Mouse (Mus musculus): ENCODE results near the gene Stk32c. TPM values are rescaled to one million over a fixed set of nuclear protein-coding genes. Genes with fewer than 3 reads are reported as not detected.

Gene Stk32c
- polyA plus RNA-seq, 1 experiment, result not detected

GRCm38 (mm10) chr7:139125881-139126280, 87.2 kb downstream of the Stk32c start:
- Histone ChIP-seq H3K36me3 (ENCODE audit: control insufficient read depth) (no peaks in the 10 kb centered on the region), H3K27me3 (ENCODE audit: control insufficient read depth) (no peaks in the 10 kb centered on the region), H3K9me3 (ENCODE audit: control insufficient read depth, low read length) (no peaks in the 10 kb centered on the region), H3K4me1 (ENCODE audit: control insufficient read depth) (no peaks in the 10 kb centered on the region), H3K4me3 (replicated peaks) (no peak overlapping the region)
- TF ChIP-seq TAL1 (IDR thresholded peaks at IDR 0.05; ENCODE audit: low read length), result no peak
- TF ChIP-seq GATA1 (IDR thresholded peaks at IDR 0.05; ENCODE audit: low read length), result no peak

GRCm38 (mm10) chr7:139119775-139120153, 93.3 kb downstream of the Stk32c start:
- Histone ChIP-seq H3K36me3 (ENCODE audit: control insufficient read depth) (no peaks in the 10 kb centered on the region), H3K27me3 (ENCODE audit: control insufficient read depth) (no peaks in the 10 kb centered on the region), H3K9me3 (ENCODE audit: control insufficient read depth, low read length) (no peaks in the 10 kb centered on the region), H3K4me3 (replicated peaks) (no peak overlapping the region), H3K4me1 (ENCODE audit: control insufficient read depth) (no peaks in the 10 kb centered on the region)
- TF ChIP-seq GATA1 (IDR thresholded peaks at IDR 0.05; ENCODE audit: low read length), result no peak
- TF ChIP-seq TAL1 (IDR thresholded peaks at IDR 0.05; ENCODE audit: low read length), result no peak

GRCm38 (mm10) chr7:139119152-139119774, 93.8 kb downstream of the Stk32c start:
- no peaks in the 10 kb centered on the region for H3K27me3 ChIP-seq (ENCODE audit: control insufficient read depth)
- H3K4me1 ChIP-seq (ENCODE audit: control insufficient read depth), result no peaks in the 10 kb centered on the region
- H3K4me3 ChIP-seq (replicated peaks), result no peak overlapping the region
- H3K9me3 ChIP-seq (ENCODE audit: control insufficient read depth, low read length), result no peaks in the 10 kb centered on the region
- H3K36me3 ChIP-seq (ENCODE audit: control insufficient read depth), result no peaks in the 10 kb centered on the region
- TF ChIP-seq TAL1 (IDR thresholded peaks at IDR 0.05; ENCODE audit: low read length) (no peak), GATA1 (IDR thresholded peaks at IDR 0.05; ENCODE audit: low read length) (no peak)

- H3K36me3 ChIP-seq (ENCODE audit: control insufficient read depth), result no peaks in the 10 kb centered on the region
- H3K9me3 ChIP-seq (ENCODE audit: control insufficient read depth, low read length), result no peaks in the 10 kb centered on the region
- TF ChIP-seq GATA1 (IDR thresholded peaks at IDR 0.05; ENCODE audit: low read length) (no peak), TAL1 (IDR thresholded peaks at IDR 0.05; ENCODE audit: low read length) (no peak)
- no peaks in the 10 kb centered on the region for H3K4me1 ChIP-seq (ENCODE audit: control insufficient read depth)
- H3K4me3 ChIP-seq (replicated peaks), result no peak overlapping the region
- no peaks in the 10 kb centered on the region for H3K27me3 ChIP-seq (ENCODE audit: control insufficient read depth)
These were observed 105.0 kb downstream of the Stk32c start for GRCm38 (mm10) chr7:139107908-139108650.

- Histone ChIP-seq H3K36me3 (ENCODE audit: control insufficient read depth) (no peaks in the 10 kb centered on the region), H3K9me3 (ENCODE audit: control insufficient read depth, low read length) (no peaks in the 10 kb centered on the region), H3K4me3 (replicated peaks) (no peak overlapping the region), H3K27me3 (ENCODE audit: control insufficient read depth) (no peaks in the 10 kb centered on the region), H3K4me1 (ENCODE audit: control insufficient read depth) (no peaks in the 10 kb centered on the region)
- no peak for TF ChIP-seq GATA1 (IDR thresholded peaks at IDR 0.05; ENCODE audit: low read length)
- TF ChIP-seq TAL1 (IDR thresholded peaks at IDR 0.05; ENCODE audit: low read length), result no peak
These were observed 107.4 kb downstream of the Stk32c start for GRCm38 (mm10) chr7:139105705-139106104.

- H3K4me1 ChIP-seq (ENCODE audit: control insufficient read depth), result no peaks in the 10 kb centered on the region
- no peak for TF ChIP-seq TAL1 (IDR thresholded peaks at IDR 0.05; ENCODE audit: low read length)
- no peak for TF ChIP-seq GATA1 (IDR thresholded peaks at IDR 0.05; ENCODE audit: low read length)
- no peak overlapping the region for H3K4me3 ChIP-seq (replicated peaks)
- no peaks in the 10 kb centered on the region for H3K36me3 ChIP-seq (ENCODE audit: control insufficient read depth)
- H3K27me3 ChIP-seq (ENCODE audit: control insufficient read depth), result no peaks in the 10 kb centered on the region
- no peaks in the 10 kb centered on the region for H3K9me3 ChIP-seq (ENCODE audit: control insufficient read depth, low read length)
These were observed 108.0 kb downstream of the Stk32c start for GRCm38 (mm10) chr7:139105076-139105475.

GRCm38 (mm10) chr7:139103960-139104381, 109.1 kb downstream of the Stk32c start:
- Histone ChIP-seq H3K4me1 (ENCODE audit: control insufficient read depth) (no peaks in the 10 kb centered on the region), H3K4me3 (replicated peaks) (no peak overlapping the region), H3K9me3 (ENCODE audit: control insufficient read depth, low read length) (no peaks in the 10 kb centered on the region), H3K27me3 (ENCODE audit: control insufficient read depth) (no peaks in the 10 kb centered on the region), H3K36me3 (ENCODE audit: control insufficient read depth) (no peaks in the 10 kb centered on the region)
- TF ChIP-seq GATA1 (IDR thresholded peaks at IDR 0.05; ENCODE audit: low read length) (no peak), TAL1 (IDR thresholded peaks at IDR 0.05; ENCODE audit: low read length) (no peak)

GRCm38 (mm10) chr7:139101826-139102225, 111.3 kb downstream of the Stk32c start:
- Histone ChIP-seq H3K36me3 (ENCODE audit: control insufficient read depth) (no peaks in the 10 kb centered on the region), H3K9me3 (ENCODE audit: control insufficient read depth, low read length) (no peaks in the 10 kb centered on the region), H3K27me3 (ENCODE audit: control insufficient read depth) (no peaks in the 10 kb centered on the region), H3K4me1 (ENCODE audit: control insufficient read depth) (no peaks in the 10 kb centered on the region), H3K4me3 (replicated peaks) (no peak overlapping the region)
- TF ChIP-seq TAL1 (IDR thresholded peaks at IDR 0.05; ENCODE audit: low read length) (no peak), GATA1 (IDR thresholded peaks at IDR 0.05; ENCODE audit: low read length) (no peak)

GRCm38 (mm10) chr7:139101286-139101804, 111.8 kb downstream of the Stk32c start:
- no peaks in the 10 kb centered on the region for H3K9me3 ChIP-seq (ENCODE audit: control insufficient read depth, low read length)
- no peaks in the 10 kb centered on the region for H3K4me1 ChIP-seq (ENCODE audit: control insufficient read depth)
- no peaks in the 10 kb centered on the region for H3K36me3 ChIP-seq (ENCODE audit: control insufficient read depth)
- no peak overlapping the region for H3K4me3 ChIP-seq (replicated peaks)
- H3K27me3 ChIP-seq (ENCODE audit: control insufficient read depth), result no peaks in the 10 kb centered on the region
- TF ChIP-seq GATA1 (IDR thresholded peaks at IDR 0.05; ENCODE audit: low read length) (no peak), TAL1 (IDR thresholded peaks at IDR 0.05; ENCODE audit: low read length) (no peak)
